Mouse (Mus musculus) spleen, postnatal 0 days (tissue): Measurements from ENCODE around the gene Rab3gap1. TPM values are rescaled to one million over a fixed set of nuclear protein-coding genes. Genes with fewer than 3 reads are reported as not detected.

Experiments used
- polyA plus RNA-seq: library from polyadenylated mRNA; unstranded; fragments of >200 nt; fragmentation: Nextera tagmentation; extraction: Ambion mirVana; gene quantifications from 2 replicates; pipeline ENCODE4 v1.2.1, GENCODE M21; 2015

Rab3gap1 gene
- polyA plus RNA-seq: 11.2 and 12.0 TPM in 2 replicates

DNA sequence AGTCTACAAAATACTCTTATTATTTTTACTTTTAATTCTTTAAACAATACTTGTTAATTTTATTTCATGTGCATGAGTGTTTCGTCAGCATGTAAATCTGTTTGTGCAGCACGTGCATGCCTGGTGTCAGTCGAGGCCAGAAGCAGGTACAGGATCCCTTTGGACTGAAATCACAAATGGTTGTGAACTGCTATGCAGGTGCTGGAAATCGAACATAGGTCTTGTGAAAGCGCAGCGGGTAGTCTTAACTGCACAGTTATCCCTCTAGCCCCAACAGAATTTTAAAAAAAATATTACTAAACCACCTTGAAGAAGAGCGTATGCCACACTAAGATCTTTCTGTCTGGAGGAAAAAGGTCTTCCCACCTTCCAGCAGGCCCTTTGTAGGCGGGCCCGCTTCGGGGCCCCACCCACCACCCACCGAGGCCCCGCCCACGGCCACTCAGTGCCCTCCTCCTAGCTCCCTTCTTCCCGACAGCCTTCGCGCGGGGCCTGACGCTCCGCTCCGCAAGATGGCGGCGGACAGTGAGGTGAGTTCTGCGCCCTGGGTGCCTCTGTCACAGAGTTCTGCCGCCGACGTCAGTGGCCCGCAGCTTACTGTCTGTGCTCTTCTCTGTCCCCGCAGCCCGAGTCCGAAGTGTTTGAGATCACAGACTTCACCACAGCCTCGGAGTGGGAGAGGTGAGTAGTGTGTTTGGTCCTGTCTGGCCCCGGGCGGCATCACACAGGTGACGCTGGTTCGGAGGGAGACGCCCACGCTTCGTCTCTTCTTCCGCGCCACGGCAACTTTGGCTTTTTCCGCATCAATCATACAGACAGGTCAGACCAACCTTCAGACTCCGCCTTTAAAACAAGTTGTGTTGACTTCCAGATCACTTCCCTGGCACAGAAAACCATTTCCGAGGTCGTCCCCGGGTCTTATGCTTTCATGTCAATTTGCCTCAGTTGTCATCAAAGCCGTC, at the start of gene Rab3gap1:
TSS of gene Rab3gap1 (plus strand) at position 474 of the 962 bp plus-strand sequence.

DNA sequence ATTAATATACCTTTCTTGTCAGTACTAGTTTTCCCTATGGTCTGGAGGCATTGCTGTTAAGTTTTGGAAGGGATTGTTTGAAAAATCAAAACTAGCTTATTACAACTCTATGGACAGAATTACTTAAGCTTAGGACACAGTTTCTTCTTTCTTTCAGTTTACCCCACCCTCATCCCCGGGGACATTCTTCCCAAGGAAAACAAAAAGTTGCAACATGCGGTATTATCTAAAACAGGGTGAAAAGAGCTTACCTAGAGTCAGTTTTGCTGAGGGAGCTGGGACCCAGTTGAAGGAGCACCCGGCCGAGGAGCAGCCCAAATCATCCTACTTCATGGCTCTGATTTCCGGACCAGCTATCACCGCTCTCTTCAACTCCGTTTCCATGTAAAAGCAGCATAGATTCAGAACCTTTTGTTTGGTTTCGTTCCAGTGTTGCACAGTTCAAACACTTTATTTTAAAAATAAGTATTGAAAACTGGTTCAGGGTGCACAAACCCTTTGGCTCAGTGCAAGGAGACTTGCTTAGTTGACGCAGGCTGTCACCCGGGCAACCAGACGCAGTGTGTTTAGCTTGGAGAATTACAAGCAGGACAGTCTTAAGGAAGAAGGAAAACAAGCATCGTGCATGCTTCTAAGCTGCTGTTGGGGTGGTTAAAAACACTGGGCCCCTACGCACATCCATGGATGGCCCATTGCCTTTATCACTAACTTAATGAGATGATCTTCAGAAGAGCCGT, 13.9 kb upstream of the Rab3gap1 start, which contains the start of gene Map3k19:
TSS of gene Map3k19 (minus strand) at position 546 of the 737 bp plus-strand sequence.

Other genes starting within 250 kb of the Rab3gap1 start
- 0.87 and 0.91 TPM in 2 replicates for gene Tmem163, start 189.2 kb upstream of the Rab3gap1 start, polyA plus RNA-seq
- gene Acmsd, start 139.4 kb upstream of the Rab3gap1 start, polyA plus RNA-seq: 4.5 and 5.6 TPM in 2 replicates
- gene Ccnt2, start 94.6 kb upstream of the Rab3gap1 start, polyA plus RNA-seq: 45.8 and 49.7 TPM in 2 replicates
- 0.06 TPM in 1 of 2 replicates, not detected in the other for gene Map3k19, start 13.7 kb upstream of the Rab3gap1 start, polyA plus RNA-seq
- gene Zranb3, start 234.3 kb downstream of the Rab3gap1 start, polyA plus RNA-seq: 3.2 and 3.8 TPM in 2 replicates
- 51.7 and 53.7 TPM in 2 replicates for gene R3hdm1, start 234.5 kb downstream of the Rab3gap1 start, polyA plus RNA-seq